Mouse (Mus musculus) stomach, embryonic 15.5 days (tissue): ENCODE results near the gene Slc29a3. TPM values are rescaled to one million over a fixed set of nuclear protein-coding genes. Genes with fewer than 3 reads are reported as not detected.
"Not testable (repeated sequence)": the region's sequence is repeated elsewhere in the genome, so short reads cannot be mapped to it uniquely, and the experiment has no call there.

ENCODE experiments used
- ATAC-seq: fragments of 200-750 bp; cut with Nextera tagmentation; 2 replicates; pipeline ENCODE4 v1.8.0; 2017; ENCODE audit warnings: low read depth, moderate number of reproducible peaks, moderate TSS enrichment; ENCODE audit not compliant: insufficient read depth, low FRiP score
- H3K27ac ChIP-seq: fragments of 300-500 bp; sonication (generic); 2 replicates; pipeline ENCODE4 v1.5.1; 2015; ENCODE audit warnings: mild to moderate bottlenecking, inconsistent platforms
- H3K27me3 ChIP-seq: fragments of 300-500 bp; sonication (generic); replicated peaks from 2 replicates; pipeline ENCODE4 v1.6.1; 2015; ENCODE audit warnings: inconsistent platforms
- H3K36me3 ChIP-seq: fragments of 300-500 bp; sonication (generic); 2 replicates; pipeline ENCODE4 v1.6.1; 2015; ENCODE audit warnings: inconsistent platforms
- H3K4me1 ChIP-seq: fragments of 300-500 bp; sonication (generic); 2 replicates; pipeline ENCODE4 v1.6.1; 2015; ENCODE audit warnings: inconsistent platforms
- H3K4me2 ChIP-seq: fragments of 300-500 bp; sonication (generic); 2 replicates; pipeline ENCODE4 v1.6.1; 2015; ENCODE audit warnings: mild to moderate bottlenecking, inconsistent platforms
- H3K4me3 ChIP-seq: fragments of 300-500 bp; sonication (generic); replicated peaks from 2 replicates; pipeline ENCODE4 v1.5.1; 2015; ENCODE audit warnings: inconsistent platforms
- H3K9ac ChIP-seq: fragments of 300-500 bp; sonication (generic); 2 replicates; pipeline ENCODE4 v1.6.1; 2015; ENCODE audit warnings: inconsistent platforms
- H3K9me3 ChIP-seq: fragments of 300-500 bp; sonication (generic); 2 replicates; pipeline ENCODE4 v1.6.1; 2016; ENCODE audit warnings: inconsistent platforms
- WGBS: fragments of 180-500 bp; shearing (Covaris S2); methylation state at CpG from one replicate; pipeline ENCODE4 v1.1.7; 2015; 5-methylcytosine and 5-hydroxymethylcytosine counted together
- polyA plus RNA-seq: library from polyadenylated mRNA; unstranded; fragments of >200 nt; fragmentation: Nextera tagmentation; extraction: Ambion mirVana; gene quantifications from 2 replicates; pipeline ENCODE4 v1.2.1, GENCODE M21; 2015

Slc29a3 gene
- polyA plus RNA-seq, 1 experiment from 2014 or later: 11.4 TPM

DNA sequence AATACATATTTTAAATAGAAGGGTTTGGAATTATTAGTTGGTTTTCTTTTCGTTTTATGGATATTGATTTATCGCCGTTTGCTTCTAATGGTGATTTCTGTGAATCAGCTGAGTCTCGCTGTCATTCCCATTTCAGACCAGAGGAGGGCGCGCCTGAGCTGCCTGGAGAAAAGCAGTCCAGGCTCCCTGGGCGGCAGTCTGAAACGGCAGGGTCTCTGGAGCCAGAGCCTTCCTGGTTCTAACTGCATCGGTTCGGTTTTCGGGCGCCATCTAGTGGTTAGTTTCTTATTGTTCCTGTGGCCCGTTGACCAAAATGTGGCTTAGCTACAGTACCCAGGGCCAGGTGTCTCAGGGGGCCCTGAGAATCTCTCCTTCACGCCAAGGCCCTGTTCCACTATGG, 7.8 kb upstream of the Slc29a3 start:
- no peak overlapping the region for H3K27ac ChIP-seq
- H3K4me2 ChIP-seq: no peak overlapping the region
- WGBS: 7% methylated on average over 14 of the region's 14 CpGs
- H3K9ac ChIP-seq: no peak overlapping the region
- H3K9me3 ChIP-seq: no peaks in the 10 kb centered on the region
- no peaks in the 10 kb centered on the region for H3K36me3 ChIP-seq
- H3K4me1 ChIP-seq: no peaks in the 10 kb centered on the region
- no peaks in the 10 kb centered on the region for H3K27me3 ChIP-seq
- peak; percentile 73 for ATAC-seq
- H3K4me3 ChIP-seq: no peak overlapping the region

GRCm38 (mm10) chr10:60756992-60757391, 4.4 kb upstream of the Slc29a3 start:
- Histone ChIP-seq H3K9me3 (no peaks in the 10 kb centered on the region), H3K4me1 (peaks cover 6% of the 10 kb centered on the region), H3K36me3 (no peaks in the 10 kb centered on the region), H3K4me3 (no peak overlapping the region), H3K9ac (no peak overlapping the region), H3K4me2 (no peak overlapping the region), H3K27ac (no peak overlapping the region), H3K27me3 (no peaks in the 10 kb centered on the region)
- no peak for ATAC-seq
- 8% methylated on average over 7 of the region's 7 CpGs for WGBS

- Histone ChIP-seq H3K27ac (no peak overlapping the region), H3K9me3 (no peaks in the 10 kb centered on the region), H3K9ac (no peak overlapping the region), H3K4me2 (no peak overlapping the region), H3K4me3 (no peak overlapping the region), H3K36me3 (no peaks in the 10 kb centered on the region), H3K27me3 (no peaks in the 10 kb centered on the region), H3K4me1 (peaks cover 6% of the 10 kb centered on the region)
- ATAC-seq: no peak
These were observed 3.6 kb upstream of the Slc29a3 start for GRCm38 (mm10) chr10:60756146-60756545.

- ATAC-seq: no peak
- Histone ChIP-seq H3K27me3 (no peaks in the 10 kb centered on the region), H3K4me3 (no peak overlapping the region), H3K4me2 (no peak overlapping the region), H3K36me3 (no peaks in the 10 kb centered on the region), H3K9me3 (no peaks in the 10 kb centered on the region), H3K27ac (no peak overlapping the region), H3K4me1 (peaks cover 6% of the 10 kb centered on the region), H3K9ac (no peak overlapping the region)
- 75% methylated on average over 8 of the region's 8 CpGs for WGBS
These were observed 1.3 kb upstream of the Slc29a3 start for GRCm38 (mm10) chr10:60753941-60754340.

DNA sequence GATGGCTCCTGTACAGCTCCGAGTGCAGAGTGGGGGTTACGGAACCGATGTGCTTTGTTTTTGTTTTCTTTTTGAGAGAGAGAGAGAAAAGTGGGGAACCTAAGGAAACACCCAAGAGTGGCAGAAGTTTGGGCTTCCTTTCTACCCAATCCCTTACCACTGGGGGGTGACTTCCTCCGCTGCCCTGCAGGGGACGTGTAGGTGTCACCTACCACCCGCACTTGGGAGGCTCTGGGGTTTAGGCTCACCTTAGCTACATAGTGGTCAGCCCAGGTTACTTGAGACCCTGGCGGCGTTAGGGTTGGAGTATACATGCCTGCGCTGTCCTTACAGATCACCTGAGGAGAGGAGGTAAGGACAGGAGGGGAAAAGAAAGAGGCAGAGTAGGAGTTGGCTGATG, 667 bp upstream of the Slc29a3 start:
- WGBS: 64% methylated on average over 9 of the region's 9 CpGs
- peak overlapping the region; percentile 28; the same call in 1 of the 2 replicates for H3K27ac ChIP-seq
- no peak for ATAC-seq

GRCm38 (mm10) chr10:60747667-60748212, 4.9 kb downstream of the Slc29a3 start:
- no peaks in the 10 kb centered on the region for H3K27me3 ChIP-seq
- H3K4me3 ChIP-seq: no peak overlapping the region
- H3K4me2 ChIP-seq: no peak overlapping the region
- 0 out of 2 replicates have a peak, but pooled peaks cover 3% of the 10 kb centered on the region for H3K36me3 ChIP-seq
- no peak for ATAC-seq
- H3K4me1 ChIP-seq: peaks cover under 1% of the 10 kb centered on the region; the same call in 1 of the 2 replicates
- 82% methylated on average over 6 of the region's 6 CpGs for WGBS
- no peak overlapping the region for H3K27ac ChIP-seq
- H3K9ac ChIP-seq: no peak overlapping the region
- H3K9me3 ChIP-seq: no peaks in the 10 kb centered on the region

More for the DNA sequence above, 667 bp upstream of the Slc29a3 start:
- Histone ChIP-seq H3K4me1 (peaks cover 6% of the 10 kb centered on the region), H3K9ac (no peak overlapping the region; the same call in 1 of the 2 replicates), H3K4me3 (no peak overlapping the region), H3K27me3 (no peaks in the 10 kb centered on the region), H3K9me3 (no peaks in the 10 kb centered on the region), H3K36me3 (no peaks in the 10 kb centered on the region), H3K4me2 (peak overlapping the region; percentile 79)

DNA sequence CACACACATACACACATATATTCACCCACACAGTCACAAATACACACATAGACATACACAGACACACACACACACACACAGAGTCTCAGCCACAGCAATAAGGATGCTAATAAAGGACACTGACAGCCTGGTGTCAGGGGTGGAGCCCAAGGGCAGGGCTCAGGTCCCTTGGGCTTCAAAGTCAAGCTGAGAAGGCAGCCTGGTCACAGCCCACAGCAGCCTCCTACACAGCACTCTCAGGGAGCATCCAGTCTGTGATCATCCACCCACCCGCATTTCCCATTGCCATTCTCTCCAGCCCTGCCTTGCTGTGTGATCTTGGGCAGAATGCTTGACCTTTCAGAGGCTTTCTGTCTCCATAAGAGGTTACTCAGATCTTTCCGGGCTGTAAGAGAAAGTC, 6.1 kb downstream of the Slc29a3 start:
- Histone ChIP-seq H3K4me2 (no peak overlapping the region), H3K27ac (no peak overlapping the region), H3K27me3 (no peaks in the 10 kb centered on the region), H3K9me3 (no peaks in the 10 kb centered on the region), H3K4me1 (no peaks in the 10 kb centered on the region), H3K9ac (no peak overlapping the region), H3K4me3 (no peak overlapping the region), H3K36me3 (0 out of 2 replicates have a peak, but pooled peaks cover 6% of the 10 kb centered on the region)
- ATAC-seq: no peak
- WGBS: 81% methylated on average over 2 of the region's 2 CpGs

DNA sequence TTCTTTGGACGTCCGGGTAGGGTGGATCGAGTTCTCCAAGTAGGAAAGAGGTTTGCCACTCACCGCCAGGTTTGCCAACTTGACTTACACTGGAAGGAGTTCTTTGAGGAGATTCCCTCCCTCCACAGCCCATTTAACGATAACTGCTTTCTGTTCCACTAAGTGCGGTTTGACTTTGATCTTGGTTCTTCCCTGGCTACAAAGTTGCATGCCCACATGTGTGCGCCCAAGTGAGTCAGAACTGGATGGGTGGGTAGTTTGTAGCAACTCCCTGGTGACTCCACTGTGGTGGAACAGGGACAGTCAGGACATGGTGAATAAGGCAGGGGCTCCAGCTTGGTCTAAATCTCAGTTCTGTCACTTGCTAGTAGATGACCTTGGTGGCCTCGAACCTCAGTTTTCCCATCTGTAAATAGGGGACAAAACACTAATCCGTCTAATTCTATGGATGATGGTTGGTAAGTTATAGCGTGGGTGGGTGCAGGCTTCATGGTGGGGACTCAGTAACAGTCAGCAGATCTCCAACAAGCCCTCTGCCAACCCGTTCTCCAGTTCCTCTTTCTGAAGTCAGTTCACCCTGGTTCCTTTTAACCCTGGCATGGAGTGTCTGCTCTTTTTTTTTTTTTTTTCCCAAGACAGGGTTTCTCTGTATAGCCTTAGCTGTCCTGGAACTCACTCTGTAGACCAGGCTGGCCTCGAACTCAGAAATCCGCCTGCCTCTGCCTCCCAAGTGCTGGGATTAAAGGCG, 7.9 kb downstream of the Slc29a3 start:
- no peak for ATAC-seq
- no peak overlapping the region for H3K4me3 ChIP-seq
- 0 out of 2 replicates have a peak, but pooled peaks cover 6% of the 10 kb centered on the region for H3K36me3 ChIP-seq
- H3K4me1 ChIP-seq: no peaks in the 10 kb centered on the region
- no peak overlapping the region for H3K9ac ChIP-seq
- 92% methylated on average over 14 of the region's 14 CpGs for WGBS
- no peaks in the 10 kb centered on the region for H3K9me3 ChIP-seq
- no peak overlapping the region for H3K27ac ChIP-seq
- H3K27me3 ChIP-seq: no peaks in the 10 kb centered on the region
- no peak overlapping the region for H3K4me2 ChIP-seq

GRCm38 (mm10) chr10:60743681-60744080, 8.9 kb downstream of the Slc29a3 start:
- no peak overlapping the region for H3K9ac ChIP-seq
- H3K36me3 ChIP-seq: 0 out of 2 replicates have a peak, but pooled peaks cover 6% of the 10 kb centered on the region
- no peak for ATAC-seq
- H3K4me3 ChIP-seq: no peak overlapping the region
- H3K9me3 ChIP-seq: no peaks in the 10 kb centered on the region
- no peak overlapping the region for H3K4me2 ChIP-seq
- H3K27ac ChIP-seq: no peak overlapping the region
- WGBS: 72% methylated on average over 9 of the region's 9 CpGs
- no peaks in the 10 kb centered on the region for H3K27me3 ChIP-seq
- H3K4me1 ChIP-seq: no peaks in the 10 kb centered on the region

GRCm38 (mm10) chr10:60742942-60743341, 9.7 kb downstream of the Slc29a3 start:
- no peak for ATAC-seq
- H3K36me3 ChIP-seq: 0 out of 2 replicates have a peak, but pooled peaks cover 6% of the 10 kb centered on the region
- H3K9me3 ChIP-seq: no peaks in the 10 kb centered on the region
- H3K27me3 ChIP-seq: no peaks in the 10 kb centered on the region
- H3K4me1 ChIP-seq: no peaks in the 10 kb centered on the region
- WGBS: 78% methylated on average over 6 of the region's 6 CpGs
- no peak overlapping the region for H3K27ac ChIP-seq
- no peak overlapping the region for H3K9ac ChIP-seq
- no peak overlapping the region for H3K4me3 ChIP-seq
- H3K4me2 ChIP-seq: no peak overlapping the region

DNA sequence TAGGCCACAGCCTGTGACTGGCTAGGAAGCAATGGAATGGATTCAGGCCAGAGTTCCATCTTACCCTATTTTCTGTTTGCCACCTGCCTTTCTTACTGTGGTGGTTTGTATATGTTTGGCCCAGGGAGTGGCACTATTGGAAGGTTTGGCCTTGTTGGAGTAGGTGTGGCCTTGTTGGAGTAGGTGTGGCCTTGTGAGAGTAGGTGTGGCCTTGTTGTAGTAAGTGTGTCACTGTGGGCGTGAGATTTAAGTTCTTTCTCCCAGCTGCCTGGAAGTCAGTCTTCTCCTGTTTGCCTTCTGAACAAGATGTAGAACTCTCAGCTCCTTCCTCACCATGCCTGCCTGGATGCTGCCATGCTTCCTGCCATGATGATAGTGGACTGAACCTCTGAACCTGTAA, 10.3 kb downstream of the Slc29a3 start:
- not testable (repeated sequence) for H3K36me3 ChIP-seq, H3K4me3 ChIP-seq, H3K9me3 ChIP-seq, H3K4me2 ChIP-seq, H3K9ac ChIP-seq, H3K27ac ChIP-seq, H3K27me3 ChIP-seq, ATAC-seq, H3K4me1 ChIP-seq
- WGBS: 57% methylated on average over 1 of the region's 1 CpGs

DNA sequence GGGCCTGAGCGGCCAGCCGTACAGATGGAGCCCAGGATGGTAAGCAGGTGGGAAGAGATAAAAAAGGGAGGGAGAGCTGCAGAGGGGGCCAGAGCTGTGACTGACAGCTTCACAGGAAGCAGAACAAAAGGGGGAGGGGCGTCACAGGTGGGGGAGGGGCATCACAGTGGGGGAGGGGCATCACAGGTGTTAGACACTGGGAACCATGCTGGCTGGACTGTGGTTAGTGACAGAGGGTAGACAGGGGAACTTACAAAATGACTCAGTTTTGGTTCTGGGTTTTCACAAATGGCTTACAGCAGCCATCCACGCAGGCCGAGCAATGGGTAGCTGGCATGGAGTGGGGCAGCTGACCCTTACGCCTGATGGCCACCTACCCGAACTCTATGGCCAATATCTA, 11.2 kb downstream of the Slc29a3 start:
- Histone ChIP-seq H3K36me3 (0 out of 2 replicates have a peak, but pooled peaks cover 3% of the 10 kb centered on the region), H3K4me1 (no peaks in the 10 kb centered on the region), H3K4me3 (no peak overlapping the region), H3K27ac (no peak overlapping the region), H3K9me3 (no peaks in the 10 kb centered on the region), H3K4me2 (no peak overlapping the region), H3K9ac (no peak overlapping the region), H3K27me3 (no peaks in the 10 kb centered on the region)
- 84% methylated on average over 7 of the region's 7 CpGs for WGBS
- ATAC-seq: no peak
